Mouse (Mus musculus) left cerebral cortex, adult 18-20 months (tissue): ENCODE results near the gene Fbxl17. TPM values are rescaled to one million over a fixed set of nuclear protein-coding genes. Genes with fewer than 3 reads are reported as not detected.
A peak's percentile ranks its signal among the peaks of the same experiment; 100 is the strongest.

Experiments
- DNase-seq, 2 experiments: peaks; one replicate each; pipeline ENCODE4 v3.0.0; 2021 to 2022; ENCODE audit warnings: low spot score in 2 of 2, mixed read lengths in 1 of 2
- total RNA-seq, 2 experiments: library from RNA; stranded (reverse); gene quantifications; 2 replicates each; pipeline ENCODE4 v1.2.3; 2021

The Fbxl17 gene
- total RNA-seq, 2 experiments from 2014 or later = 58.2 to 62.9 TPM

DNA sequence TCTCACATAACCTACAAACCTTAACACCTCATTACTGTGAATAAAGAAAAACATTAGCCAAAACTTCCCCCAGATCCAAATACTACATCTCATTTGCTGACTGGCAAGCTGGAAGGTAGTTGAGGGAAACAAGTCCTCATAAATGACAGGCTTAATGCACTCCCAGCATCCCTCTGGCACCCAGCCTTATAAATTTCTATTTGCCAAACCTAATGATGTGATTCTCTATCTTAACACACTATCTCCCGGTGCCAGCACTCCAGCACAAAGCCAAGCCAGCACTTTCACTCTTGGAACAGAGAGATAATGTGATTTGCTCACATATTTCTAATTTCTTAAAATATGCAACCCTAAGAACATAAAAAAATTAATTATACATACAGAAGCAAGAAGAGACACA is 34.6 kb downstream of the Fbxl17 start:
- DNase-seq = no peak

DNA sequence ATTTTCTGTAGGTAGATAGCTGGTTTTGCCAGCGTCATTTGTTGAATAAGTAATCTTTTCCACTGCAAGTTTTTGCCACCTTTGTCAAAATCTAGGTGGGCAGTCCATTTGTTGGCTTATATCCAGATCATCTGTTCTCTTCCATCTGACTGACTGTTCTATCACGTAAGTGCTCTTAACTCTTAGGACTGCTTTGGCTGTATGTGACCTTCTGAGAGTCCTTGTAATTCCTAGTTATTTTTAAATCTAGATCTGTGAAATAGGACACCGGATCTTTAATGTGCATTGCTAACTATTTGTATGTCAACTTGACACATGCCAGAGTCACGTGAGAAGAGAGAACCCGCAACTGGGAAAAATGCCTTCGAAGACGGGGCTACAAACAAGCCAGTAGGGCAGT is 37.3 kb downstream of the Fbxl17 start:
- no peak for DNase-seq

DNA sequence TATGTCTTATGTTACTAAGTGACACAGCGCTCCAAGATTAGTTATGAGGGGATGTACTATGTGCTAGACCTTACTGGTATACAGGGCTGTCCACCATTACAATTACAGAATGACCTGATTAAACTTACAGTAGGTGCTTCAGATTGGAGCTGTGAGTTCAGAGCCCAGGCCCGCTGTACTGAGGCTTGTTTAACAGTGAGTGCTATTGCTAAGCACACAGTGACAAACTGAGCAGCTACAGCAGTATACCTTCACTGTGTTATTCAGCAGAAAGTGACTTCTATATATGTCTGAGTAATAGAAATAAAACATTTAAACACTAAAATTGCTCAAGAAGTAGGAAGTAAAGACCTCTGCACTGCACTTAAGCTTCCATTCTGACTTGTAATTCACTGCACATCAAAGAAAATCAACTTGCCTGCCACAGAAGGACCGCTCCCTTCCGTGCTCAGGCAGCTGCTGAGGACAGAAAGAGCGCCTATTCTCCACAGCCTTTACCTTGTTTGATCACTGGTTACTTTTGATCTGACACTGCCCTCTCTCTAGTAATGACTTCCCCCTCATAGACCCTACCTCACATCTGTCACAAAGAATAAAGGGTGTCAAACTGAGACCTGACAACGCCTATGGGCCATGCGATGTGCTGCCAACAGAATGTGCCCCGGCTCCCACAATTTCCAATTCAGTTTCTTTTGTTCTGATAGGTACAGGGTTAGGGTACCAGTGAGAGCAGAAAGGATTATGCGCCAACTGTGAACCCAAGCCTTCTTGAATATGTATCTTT is 39.9 kb downstream of the Fbxl17 start:
- DNase-seq = no peak

DNA sequence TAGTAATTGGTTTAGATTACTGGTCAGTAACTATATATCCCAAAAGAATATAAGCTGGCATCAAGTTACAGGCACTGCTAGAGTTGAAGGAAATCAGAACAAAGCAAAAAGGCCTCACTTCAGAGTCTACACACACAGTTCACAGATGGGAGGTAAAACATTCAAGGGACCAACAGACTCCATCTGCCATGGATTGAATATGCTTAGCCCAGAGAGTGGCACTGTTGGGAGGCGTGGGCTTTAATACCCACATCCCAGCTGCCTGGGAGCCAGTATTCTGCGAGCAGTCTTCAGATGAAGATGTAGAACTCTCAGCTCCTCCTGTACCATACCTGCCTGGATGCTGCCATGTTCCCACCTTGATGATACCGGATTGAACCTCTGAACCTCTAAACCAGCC is 41.8 kb downstream of the Fbxl17 start:
- peak in 1 of 2 experiments; percentile 39 for DNase-seq

DNA sequence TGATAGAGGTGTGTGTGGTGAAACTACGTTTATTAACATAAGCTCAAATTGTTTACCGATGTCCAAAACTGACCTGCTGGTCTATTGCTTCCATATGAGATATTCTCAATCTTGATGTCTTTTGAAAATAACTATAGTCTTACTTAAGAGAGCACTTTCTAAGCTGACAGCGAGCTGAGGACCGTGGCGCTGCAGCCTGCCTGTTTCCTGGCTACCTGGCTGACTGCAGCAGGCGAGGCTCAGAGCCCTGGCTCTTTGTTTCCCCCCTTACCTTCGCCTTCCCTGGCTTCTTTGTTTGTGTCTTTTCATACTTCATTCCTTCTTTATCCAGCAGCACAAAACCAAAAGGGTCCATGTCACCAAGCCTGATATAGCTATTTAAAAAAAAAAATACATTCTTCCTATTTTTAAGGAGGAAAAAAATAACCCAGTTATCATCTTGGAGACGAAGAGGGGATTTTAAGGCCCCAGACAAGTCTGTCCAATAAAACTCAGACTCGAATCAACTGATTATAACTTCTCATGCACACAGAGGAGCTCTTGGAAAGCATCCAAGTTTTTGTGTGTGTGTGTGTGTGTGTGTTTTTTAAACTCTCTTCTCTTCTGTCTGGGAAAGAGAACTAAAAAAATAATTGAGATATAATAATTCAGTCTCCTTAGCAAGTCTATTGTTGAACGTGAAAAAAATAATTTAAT is 48.4 kb downstream of the Fbxl17 start:
- no peak for DNase-seq

DNA sequence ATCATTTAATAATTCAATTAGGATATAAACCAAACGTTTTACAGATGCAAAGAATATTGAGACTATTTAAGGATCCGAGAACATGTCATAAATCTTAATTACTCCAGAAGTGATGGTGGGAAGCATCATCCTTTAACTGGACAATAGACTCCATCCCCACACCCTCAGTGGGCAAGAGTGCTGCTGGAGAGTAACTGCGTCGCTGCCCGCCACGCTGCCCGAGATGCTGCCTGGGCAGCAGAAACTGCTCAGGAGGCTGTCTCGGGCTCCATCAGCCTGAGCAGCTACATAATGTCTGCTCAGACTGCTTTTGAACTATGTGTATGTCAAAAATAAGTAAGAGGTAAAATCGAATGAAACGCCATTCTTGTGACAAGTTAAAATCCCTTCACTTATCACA is 52.1 kb downstream of the Fbxl17 start:
- no peak for DNase-seq

DNA sequence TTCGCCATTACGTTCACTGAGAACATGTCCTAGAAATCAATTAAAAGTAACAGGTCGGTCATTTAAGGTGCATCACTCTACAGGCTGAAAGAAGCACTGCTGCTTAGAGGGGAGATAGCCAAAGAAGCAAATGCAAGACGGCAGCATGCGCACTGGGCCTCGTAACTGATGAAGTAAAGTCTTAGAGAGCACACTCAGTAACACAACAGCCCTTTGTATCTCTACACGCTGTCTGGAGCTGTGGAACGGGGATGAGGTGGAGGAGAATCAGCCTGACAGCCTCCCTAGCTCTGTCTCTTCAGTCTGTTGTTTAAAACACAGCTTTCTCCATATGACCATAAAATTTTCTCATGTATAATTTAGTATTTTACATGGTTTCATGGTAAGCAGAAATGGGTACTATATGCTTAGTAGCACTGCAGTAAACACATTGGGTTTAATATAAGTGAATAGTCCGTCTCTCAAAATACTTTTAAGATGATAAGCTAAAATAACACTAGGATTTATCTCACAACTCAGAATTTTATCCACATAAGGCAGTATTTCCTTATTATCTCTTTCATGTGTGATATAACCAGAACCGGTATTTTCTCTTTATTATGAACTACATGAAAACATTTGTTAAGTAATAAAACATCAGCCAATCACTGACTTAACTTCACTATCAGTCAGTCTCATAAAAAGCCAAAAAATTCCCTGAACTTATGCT is 52.7 kb downstream of the Fbxl17 start:
- no peak for DNase-seq

DNA sequence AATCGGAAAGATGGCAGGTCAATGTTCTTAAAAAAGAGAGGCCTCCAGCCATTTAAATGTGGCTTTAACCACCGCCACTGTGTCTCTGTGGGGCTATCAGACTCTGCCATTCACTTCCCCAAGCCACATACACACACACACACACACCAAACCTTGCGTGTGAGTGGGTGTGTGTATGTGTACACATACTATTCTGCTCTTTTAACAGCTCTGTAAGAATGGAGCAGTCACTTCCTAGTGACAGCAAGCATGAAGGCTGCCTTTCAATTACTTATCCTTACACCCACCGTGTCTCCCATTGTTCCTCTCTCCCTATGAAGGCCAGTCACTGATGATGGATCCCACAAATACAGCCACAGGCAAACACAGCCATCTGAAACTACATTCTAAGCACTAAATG is 54.6 kb downstream of the Fbxl17 start:
- no peak for DNase-seq

DNA sequence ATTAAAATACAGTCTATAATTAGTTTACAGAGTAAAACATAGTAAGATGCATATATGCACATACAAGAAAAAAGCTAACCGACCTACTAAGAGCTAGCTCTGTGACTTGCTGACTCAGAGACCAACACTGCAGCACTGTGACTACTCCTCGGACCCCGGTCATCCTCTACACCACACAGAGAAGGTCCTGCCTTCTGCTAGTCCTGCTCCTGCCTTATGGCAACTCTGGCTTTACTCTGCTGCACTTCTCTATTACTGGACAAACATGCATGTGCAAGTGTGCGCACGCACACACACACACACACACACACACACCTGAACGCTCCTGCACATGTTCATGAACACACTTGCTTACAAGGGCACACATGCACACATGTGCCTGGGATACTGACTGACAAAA is 62.4 kb downstream of the Fbxl17 start:
- no peak for DNase-seq

DNA sequence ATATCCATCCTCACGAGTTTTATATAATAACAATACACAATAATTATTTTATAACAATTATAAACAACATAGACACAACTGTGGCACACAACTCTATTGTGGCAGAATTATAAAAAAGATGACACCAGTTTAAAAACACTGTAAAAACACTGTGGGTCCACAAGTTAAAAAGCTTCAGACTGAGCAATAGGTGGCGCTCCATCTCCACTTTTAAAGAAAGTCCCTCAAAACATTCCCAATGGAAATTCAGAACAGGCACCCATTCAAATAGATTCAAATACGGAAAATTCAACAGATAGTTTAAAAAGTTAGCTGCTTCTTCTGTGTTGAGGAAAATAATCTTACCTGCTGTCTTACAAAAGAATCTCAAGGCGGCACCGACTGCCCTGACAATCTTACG is 65.7 kb downstream of the Fbxl17 start:
- peak in 1 of 2 experiments; percentile 46 for DNase-seq

DNA sequence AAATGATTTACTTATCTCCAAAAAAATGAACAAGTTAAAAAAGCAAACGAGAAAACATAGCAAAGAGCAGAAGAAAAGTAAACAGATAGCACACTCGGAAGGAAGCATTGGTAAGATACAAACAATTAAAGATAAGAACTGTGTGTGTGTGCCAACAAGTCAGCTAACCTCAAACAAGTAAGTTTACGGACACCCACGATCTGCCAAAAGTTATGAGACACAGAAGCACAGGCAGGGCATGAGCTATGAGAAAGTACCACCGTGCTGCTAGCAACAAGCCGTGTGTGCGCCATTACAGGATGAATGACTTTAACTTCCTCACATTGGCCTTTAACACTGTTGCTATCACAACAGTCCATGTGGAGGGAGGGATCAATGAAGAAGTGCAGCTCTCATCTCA is 68.2 kb downstream of the Fbxl17 start:
- DNase-seq = no peak

DNA sequence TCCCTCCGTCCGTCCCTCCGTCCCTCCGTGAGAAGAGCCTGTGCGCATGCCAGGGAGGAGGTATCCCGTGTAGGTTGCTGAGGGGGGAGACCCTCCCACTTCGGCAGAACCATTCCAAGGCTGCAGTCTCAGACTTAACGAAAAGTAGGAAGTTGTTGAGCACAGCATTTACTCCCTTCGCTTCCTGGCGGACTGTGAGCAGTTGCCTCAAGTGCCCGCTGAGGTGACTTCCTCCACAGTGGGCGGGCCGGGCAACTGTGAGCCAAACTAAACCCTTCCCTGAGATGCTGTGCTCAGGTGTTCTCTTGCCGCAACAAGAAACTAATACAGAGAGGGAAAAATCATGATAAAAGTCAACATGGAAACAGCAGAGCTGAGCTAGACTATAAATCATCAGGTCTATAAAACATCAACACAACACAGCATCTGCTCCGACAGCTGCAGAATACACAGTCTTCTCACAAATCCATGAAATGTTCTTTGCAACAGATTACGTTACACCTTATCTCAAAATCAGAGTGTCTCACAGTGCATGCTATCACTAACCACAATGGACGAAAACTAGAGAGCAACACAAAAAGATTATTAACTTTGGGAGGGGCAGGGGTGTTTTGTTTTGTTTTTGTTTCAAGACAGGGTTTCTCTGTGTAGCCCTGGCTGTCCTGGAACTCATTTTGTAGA is 69.3 kb downstream of the Fbxl17 start:
- DNase-seq = no peak

DNA sequence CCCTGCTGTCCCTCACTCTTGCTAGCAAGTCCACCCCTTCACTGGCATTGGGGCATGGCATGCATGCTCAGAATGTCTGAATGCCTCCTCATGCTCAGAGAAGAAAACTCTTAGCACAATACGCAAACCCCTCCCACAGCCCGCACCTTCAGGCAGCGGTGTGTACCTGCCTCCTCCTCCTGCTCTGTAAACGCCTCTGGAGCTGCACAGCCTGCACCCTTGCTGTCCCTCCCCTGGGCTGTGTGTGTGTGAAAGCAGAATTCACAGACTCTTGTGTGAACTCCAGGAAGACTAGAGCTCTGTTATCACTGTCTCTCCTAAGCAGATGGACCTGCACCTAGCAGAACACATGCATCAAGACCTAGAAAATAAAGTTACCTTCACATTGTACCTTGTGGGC is 76.0 kb downstream of the Fbxl17 start:
- no peak for DNase-seq

DNA sequence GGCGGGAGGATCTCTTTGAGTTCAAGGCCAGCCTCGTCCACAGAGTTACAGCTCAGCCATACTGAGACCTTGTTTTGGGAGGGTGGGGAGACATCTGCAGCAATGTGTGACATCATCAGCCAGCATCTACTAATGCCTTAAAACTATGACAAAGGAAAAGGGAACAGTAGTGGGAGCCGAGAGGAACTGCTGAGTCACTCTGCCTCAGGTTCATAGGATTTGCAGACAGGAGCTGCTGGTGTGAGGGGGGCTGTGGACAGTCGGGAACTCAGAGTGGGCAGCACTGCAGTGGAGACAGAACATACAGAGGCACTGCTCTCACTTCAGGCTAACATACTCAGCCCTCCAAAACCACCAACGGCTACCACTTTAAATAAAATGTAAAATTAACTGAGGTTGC is 77.1 kb downstream of the Fbxl17 start:
- no peak for DNase-seq

DNA sequence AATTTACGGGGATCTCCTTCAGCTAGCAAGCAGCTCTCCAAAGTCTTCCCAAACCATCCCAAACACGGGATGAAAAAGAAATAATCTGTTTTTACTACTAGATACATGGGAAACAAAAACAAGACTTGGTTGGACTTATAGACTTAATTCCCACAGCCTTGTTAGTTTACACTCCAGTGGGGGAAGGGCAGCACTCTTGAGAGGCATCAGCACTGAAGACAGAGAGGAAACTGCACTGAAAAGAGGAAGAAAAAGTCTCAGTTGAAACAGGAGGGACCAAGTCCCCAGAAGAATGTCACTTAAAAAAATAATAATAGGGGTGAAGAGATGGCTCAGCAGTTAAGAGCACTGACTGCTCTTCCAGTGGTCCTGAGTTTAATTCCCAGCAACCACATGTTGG is 78.0 kb downstream of the Fbxl17 start:
- no peak for DNase-seq

DNA sequence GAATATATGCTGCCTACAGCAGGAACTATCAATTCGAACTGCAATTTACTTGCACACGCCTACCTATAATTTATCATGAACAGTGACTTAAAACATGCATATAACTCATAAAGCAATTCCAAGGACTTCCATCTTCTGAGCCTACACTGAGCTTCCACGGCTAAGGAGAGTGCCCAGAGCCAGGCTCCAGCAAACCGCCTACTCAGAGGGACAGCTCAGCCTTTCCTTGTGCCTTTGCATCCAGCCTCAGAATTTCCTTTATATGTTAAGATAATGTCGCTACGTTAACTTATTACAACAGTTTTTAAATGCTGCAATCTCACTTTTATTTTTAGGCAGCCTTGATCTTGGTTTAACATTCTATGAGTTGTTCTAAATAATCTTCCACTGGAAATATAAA is 80.3 kb downstream of the Fbxl17 start:
- no peak for DNase-seq

DNA sequence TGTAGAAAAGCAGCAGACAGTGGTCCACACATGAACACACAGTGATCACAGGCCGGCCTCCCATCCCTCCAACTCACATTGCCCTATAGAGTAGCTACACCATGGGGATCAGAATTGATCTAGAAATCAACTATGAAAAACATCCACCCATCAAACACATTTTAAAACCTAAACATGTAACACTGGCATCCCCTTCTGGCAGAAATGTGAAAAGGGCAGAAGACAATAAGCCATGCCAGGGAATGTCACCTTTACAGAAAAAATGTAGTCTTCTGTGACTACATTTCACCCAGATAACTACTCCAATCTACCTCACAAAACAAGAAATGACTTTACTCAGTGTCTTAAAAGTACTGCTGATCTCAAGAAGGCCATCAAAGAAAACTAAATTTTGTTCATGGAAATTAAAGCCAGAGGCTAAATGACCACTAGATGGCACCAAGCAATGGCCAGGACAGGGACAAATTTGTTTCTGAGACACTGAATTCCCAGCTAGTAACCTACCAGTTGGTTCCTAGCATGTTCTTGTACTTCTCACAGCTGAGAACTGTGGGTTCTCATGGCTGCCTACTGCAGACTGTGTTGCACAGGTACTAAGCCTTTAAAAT is 85.7 kb downstream of the Fbxl17 start:
- peak in 1 of 2 experiments; percentile 22 for DNase-seq

DNA sequence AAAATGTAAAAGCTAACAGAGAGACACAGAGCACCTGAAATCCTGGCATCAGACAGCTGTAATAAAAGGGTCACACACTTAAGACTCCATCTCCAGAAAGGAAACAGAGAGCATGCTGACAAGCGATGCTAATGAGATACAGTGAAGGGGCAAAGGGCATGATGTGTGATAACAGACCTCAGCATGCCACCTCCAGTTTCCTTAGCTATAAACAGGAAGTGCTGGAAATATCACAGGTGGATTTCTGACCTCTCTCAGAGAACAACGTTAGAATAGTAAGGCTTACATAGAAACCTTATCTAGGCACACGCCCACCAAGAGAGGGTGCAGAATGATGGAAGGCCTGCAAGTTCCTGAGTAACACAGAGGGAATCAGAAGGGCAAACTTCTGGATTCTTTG is 88.3 kb downstream of the Fbxl17 start:
- no peak for DNase-seq

DNA sequence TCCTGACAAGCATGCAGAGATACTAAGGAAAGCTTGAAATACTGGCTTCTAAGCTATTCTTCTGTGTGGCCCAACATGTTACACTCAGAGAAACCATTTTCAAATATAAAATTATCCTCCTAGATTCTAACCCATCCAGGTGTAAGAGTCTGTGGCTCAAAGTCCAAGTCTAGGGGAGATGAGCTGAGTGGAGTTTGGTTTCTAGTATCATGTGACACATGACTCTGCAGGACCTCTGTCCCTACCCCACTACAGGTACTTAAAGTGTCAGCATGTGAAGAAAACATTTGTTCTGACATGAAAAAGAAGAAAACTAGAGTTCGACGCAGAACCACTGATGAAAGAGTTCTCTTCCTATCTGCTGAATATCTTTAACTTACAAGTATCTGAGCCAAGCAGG is 89.7 kb downstream of the Fbxl17 start:
- no peak for DNase-seq

DNA sequence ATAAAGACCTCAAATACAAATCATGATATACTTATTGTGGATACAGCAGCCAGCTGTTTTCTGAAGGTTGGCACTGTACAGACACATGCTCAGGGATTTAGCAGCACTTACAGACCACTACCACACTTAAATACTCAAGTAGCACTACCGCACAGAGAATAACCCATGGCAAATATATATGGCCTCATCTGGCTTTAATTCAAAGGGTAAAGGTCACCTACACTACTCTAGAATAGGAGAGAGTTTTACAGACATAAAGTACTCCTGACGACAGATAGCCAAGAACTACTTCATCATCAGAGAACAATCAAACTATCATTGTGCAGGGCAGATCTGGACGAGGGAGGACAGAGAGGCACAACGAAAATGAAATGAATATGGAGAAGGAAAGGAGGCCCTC is 93.9 kb downstream of the Fbxl17 start:
- DNase-seq = no peak

DNA sequence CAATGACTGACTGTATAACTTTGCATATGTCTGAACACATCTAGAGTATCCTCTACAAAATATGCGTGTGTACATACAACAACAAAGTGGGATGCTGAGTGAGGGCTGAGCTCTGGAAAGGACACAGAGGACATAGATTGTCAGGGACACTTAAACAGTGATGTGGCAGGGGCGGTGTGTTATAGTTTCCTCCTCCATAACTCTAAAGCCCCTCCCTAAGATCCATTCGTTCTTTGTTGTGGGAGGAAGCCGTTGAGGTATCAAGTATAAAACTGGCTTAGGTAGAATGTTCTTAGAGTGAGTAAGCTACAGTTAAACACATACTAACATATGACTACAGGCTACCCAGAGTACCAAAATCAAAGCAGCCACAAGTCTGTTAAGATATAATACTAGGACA is 94.3 kb downstream of the Fbxl17 start:
- DNase-seq = no peak
